Mouse (Mus musculus): ENCODE data around the gene Timmdc1.

DNA sequence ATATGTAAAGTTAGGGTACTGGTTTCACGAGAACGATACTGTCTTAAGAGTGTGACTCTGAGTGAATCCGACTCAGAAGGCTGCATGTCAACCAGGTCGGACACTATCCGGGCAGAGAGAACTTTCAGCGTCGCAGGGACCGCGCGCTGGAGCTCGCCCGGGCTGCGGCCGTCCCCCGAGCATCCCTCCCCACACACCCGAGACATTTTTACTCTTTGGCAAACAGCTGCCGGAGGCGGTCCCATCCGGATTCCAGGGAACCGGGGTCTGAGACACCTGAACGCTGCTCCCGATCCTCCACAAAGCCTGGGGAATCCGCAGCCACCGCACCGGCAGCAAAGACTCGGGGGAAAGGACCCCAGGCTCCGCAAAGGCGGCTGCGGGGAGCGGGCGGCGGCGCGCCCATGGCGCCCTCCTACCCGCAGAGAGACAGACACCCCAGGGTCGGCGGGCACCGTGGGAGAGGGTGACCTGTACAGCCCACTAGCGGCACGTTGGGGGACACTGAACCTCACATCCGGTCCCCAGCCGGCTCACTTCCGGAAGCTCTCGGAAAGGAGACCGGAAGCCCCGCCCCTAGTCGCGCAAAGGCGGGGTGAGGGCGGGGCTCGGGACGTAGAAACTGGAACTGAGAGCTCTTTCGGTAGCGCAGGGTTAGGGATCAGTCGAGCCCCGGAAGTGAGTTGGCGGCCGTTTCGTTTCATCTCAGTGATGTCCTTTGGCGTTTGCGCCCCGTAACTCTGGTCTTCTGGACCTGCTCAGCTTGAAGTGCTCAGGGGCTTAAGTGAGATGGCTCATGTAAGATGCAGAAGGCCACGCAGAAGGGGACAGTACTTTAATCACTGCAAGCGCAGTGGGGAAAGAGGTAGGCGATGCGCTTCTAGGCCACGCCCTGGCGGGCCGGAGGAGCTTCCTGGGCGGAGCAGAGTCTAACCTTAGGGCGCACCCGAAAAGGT lies at the start of gene Timmdc1:
- TF ChIP-seq CTCF (IDR thresholded peaks at IDR 0.05; ENCODE audit: extremely low read depth, insufficient read length, insufficient replicate concordance, low read depth, low read length) (no peak), POLR2A (IDR thresholded peaks at IDR 0.05; ENCODE audit: low read depth, low read length) (peak; percentile 78)
